Comparison of ENCODE assay signal across 30 mouse cellular contexts in the genomic region with DNA sequence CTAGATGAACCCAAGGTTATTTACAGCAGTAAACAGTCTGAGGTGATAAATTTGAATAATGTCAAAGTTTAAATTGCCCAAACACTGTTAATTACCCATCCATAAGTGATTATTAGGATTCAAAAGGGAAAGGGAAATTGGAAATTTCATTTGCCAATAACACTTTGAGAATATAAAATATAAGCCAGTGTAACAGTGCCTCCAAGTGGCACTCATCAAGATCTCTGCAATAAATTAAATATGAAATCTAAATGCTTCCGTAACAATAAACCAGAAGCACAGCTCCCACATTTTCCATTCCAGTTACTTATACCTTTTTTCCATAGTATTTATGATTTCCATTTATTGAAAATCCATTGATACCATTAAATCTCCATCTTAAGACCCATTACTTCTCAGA.
DNase-seq lines count a peak whose midpoint lies in the region; ATAC-seq and TF ChIP-seq lines count a peak whose summit lies in the region.
"Had no signal": no experiment of that assay in that cellular context is flagged by ENCODE, and none has a peak within 500 bp of the region (broad histone marks: within the 10 kb centered on the region; RNA-seq: fewer than 3 reads in every experiment).

No protein-coding gene starts in this region.

- no peak for ATAC-seq in hindbrain, postnatal 0 days
- ATAC-seq in hindbrain, embryonic 13.5 days (ENCODE audit: low FRiP score): no peak

- H3K4me3 ChIP-seq in hindbrain, postnatal 0 days (ENCODE audit: low read length): no peak overlapping the region
- H3K4me3 ChIP-seq in hindbrain, embryonic 13.5 days: no peak overlapping the region
- no peak overlapping the region for H3K4me3 ChIP-seq in liver, adult 2 months (ENCODE audit: insufficient read depth, low read depth, low read length)
- no peak overlapping the region for H3K4me3 ChIP-seq in MEL (ENCODE audit: control insufficient read depth in 1 of 2, insufficient read depth in 1 of 2, low read depth in 2 of 2, low read length in 2 of 2)
- H3K4me3 ChIP-seq: embryonic facial prominence, embryonic 13.5 days; forebrain, embryonic 10.5 days; hindbrain, embryonic 15.5 days; midbrain, embryonic 10.5 days; stomach, embryonic 15.5 days had no signal

- H3K79me2 ChIP-seq in liver, adult 2 months (ENCODE audit: control insufficient read depth, insufficient read depth, low read length): no peaks in the 10 kb centered on the region
- no peaks in the 10 kb centered on the region for H3K79me2 ChIP-seq in MEL (ENCODE audit: control insufficient read depth, insufficient read depth, low read length, poor library complexity)

- no peak overlapping the region for H3K4me2 ChIP-seq in hindbrain, postnatal 0 days (ENCODE audit: low read depth, low read length)
- H3K4me2 ChIP-seq in hindbrain, embryonic 13.5 days: no peak overlapping the region
- H3K4me2 ChIP-seq: embryonic facial prominence, embryonic 13.5 days; heart, embryonic 11.5 days; hindbrain, embryonic 15.5 days; stomach, embryonic 15.5 days had no signal

- TF ChIP-seq RAD21 in MEL (IDR thresholded peaks at IDR 0.05; ENCODE audit: low read depth, low read length): peak; percentile 30

- no peak overlapping the region for H3K27ac ChIP-seq in hindbrain, postnatal 0 days
- no peak overlapping the region for H3K27ac ChIP-seq in hindbrain, embryonic 13.5 days
- no peak overlapping the region for H3K27ac ChIP-seq in liver, adult 2 months (replicated peaks; ENCODE audit: insufficient read depth, low read depth, low read length)
- H3K27ac ChIP-seq in MEL (ENCODE audit: control insufficient read depth, low read depth, low read length): no peak overlapping the region
- H3K27ac ChIP-seq: embryonic facial prominence, embryonic 13.5 days; forebrain, embryonic 10.5 days; hindbrain, embryonic 15.5 days; liver, embryonic 14.5 days; midbrain, embryonic 10.5 days; stomach, embryonic 15.5 days had no signal

- WGBS in hindbrain, postnatal 0 days: 60% methylated on average over 1 of the region's 1 CpGs
- WGBS in hindbrain, embryonic 13.5 days: 78% methylated on average over 1 of the region's 1 CpGs
- WGBS in liver, adult 2 months: 89% methylated on average over 1 of the region's 1 CpGs

- DNase-seq in hindbrain, postnatal 0 days (ENCODE audit: low spot score): peak; percentile 57
- DNase-seq in liver, adult 2 months (ENCODE audit: extremely low read depth, low read depth, low spot score): peak; percentile 3
- no peak for DNase-seq in liver
- DNase-seq in 416B (ENCODE audit: low read depth): peak; percentile 31
- no peak for DNase-seq in MEL (ENCODE audit: low read depth, low spot score)
- DNase-seq in embryo, embryonic 10 days (ENCODE audit: low spot score): no peak
- DNase-seq: adrenal gland, adult 8-10 months; B cell, adult 2 months; cerebellum, adult 11 months; cerebellum, adult 9-10 months; cerebellum, postnatal 36 days; embryo, embryonic 11 days; gastrocnemius, postnatal 36 days; heart, adult 18-20 months; heart, postnatal 36 days; kidney, adult 2 months; kidney, postnatal 4 days; left cerebral cortex, postnatal 4 days; lung, adult 2 months; lung, postnatal 14 days; right cerebral cortex, postnatal 25 days; thymus, postnatal 14 days had no signal

- no peak overlapping the region for H3K9ac ChIP-seq in hindbrain, postnatal 0 days (replicated peaks; ENCODE audit: low read length)
- no peak overlapping the region for H3K9ac ChIP-seq in hindbrain, embryonic 13.5 days
- H3K9ac ChIP-seq in liver, adult 2 months (ENCODE audit: low read depth, low read length): no peak overlapping the region
- H3K9ac ChIP-seq in MEL (ENCODE audit: control insufficient read depth, low read depth, low read length, poor library complexity, severe bottlenecking): no peak overlapping the region
- H3K9ac ChIP-seq: embryonic facial prominence, embryonic 13.5 days; hindbrain, embryonic 15.5 days; liver, embryonic 14.5 days; stomach, embryonic 15.5 days had no signal

- H3K36me3 ChIP-seq in hindbrain, postnatal 0 days (ENCODE audit: insufficient read depth, low read length): no peaks in the 10 kb centered on the region
- no peaks in the 10 kb centered on the region for H3K36me3 ChIP-seq in hindbrain, embryonic 13.5 days
- H3K36me3 ChIP-seq in liver, adult 2 months (ENCODE audit: control insufficient read depth, insufficient read depth, low read length): no peaks in the 10 kb centered on the region
- H3K36me3 ChIP-seq in MEL (ENCODE audit: control insufficient read depth in 1 of 2, insufficient read depth in 2 of 2, low read length in 2 of 2): no peaks in the 10 kb centered on the region
- H3K36me3 ChIP-seq: embryonic facial prominence, embryonic 13.5 days; forebrain, embryonic 10.5 days; hindbrain, embryonic 15.5 days; midbrain, embryonic 10.5 days; stomach, embryonic 15.5 days had no signal

- TF ChIP-seq CTCF in hindbrain, postnatal 0 days (IDR thresholded peaks at IDR 0.05; ENCODE audit: low read depth): peak; percentile 33; the same call in 1 of the 2 replicates
- TF ChIP-seq CTCF in liver, adult 2 months (IDR thresholded peaks at IDR 0.05; ENCODE audit: low read depth, low read length): no peak
- TF ChIP-seq CTCF in MEL (IDR thresholded peaks at IDR 0.05 in 2 of 3, conservative IDR thresholded peaks at IDR 0.05 in 1 of 3; ENCODE audit: control insufficient read depth in 1 of 3, insufficient read depth in 1 of 3, low read depth in 2 of 3, low read length in 3 of 3, poor library complexity in 1 of 3, severe bottlenecking in 1 of 3): no peak; a peak in 1 of 6 replicates

- no peak for TF ChIP-seq POLR2A in liver, adult 2 months (IDR thresholded peaks at IDR 0.05; ENCODE audit: extremely low read depth, insufficient read depth, low read length)
- TF ChIP-seq POLR2A in MEL (IDR thresholded peaks at IDR 0.05; ENCODE audit: control insufficient read depth in 1 of 2, insufficient read depth in 1 of 2, low read depth in 1 of 2, low read length in 2 of 2, poor library complexity in 1 of 2): no peak

- TF ChIP-seq EP300 in MEL (IDR thresholded peaks at IDR 0.05; ENCODE audit: low read depth in 1 of 2, low read length in 2 of 2): no peak

- H3K9me3 ChIP-seq in hindbrain, postnatal 0 days (ENCODE audit: low read length): no peaks in the 10 kb centered on the region
- no peaks in the 10 kb centered on the region for H3K9me3 ChIP-seq in hindbrain, embryonic 13.5 days
- H3K9me3 ChIP-seq in MEL (replicated peaks; ENCODE audit: insufficient read depth, low read length): no peaks in the 10 kb centered on the region
- H3K9me3 ChIP-seq: embryonic facial prominence, embryonic 13.5 days; forebrain, embryonic 10.5 days; hindbrain, embryonic 15.5 days; midbrain, embryonic 10.5 days; stomach, embryonic 15.5 days had no signal

- no peaks in the 10 kb centered on the region for H3K4me1 ChIP-seq in hindbrain, postnatal 0 days (ENCODE audit: insufficient read depth, low read length)
- no peaks in the 10 kb centered on the region for H3K4me1 ChIP-seq in hindbrain, embryonic 13.5 days (replicated peaks)
- no peaks in the 10 kb centered on the region for H3K4me1 ChIP-seq in liver, adult 2 months (ENCODE audit: control insufficient read depth, insufficient read depth, low read length)
- H3K4me1 ChIP-seq in MEL (ENCODE audit: control insufficient read depth in 1 of 2, insufficient read depth in 2 of 2, low read length in 2 of 2): no peaks in the 10 kb centered on the region
- H3K4me1 ChIP-seq: embryonic facial prominence, embryonic 13.5 days; forebrain, embryonic 10.5 days; hindbrain, embryonic 15.5 days; midbrain, embryonic 10.5 days; stomach, embryonic 15.5 days had no signal

- H3K27me3 ChIP-seq in hindbrain, postnatal 0 days (ENCODE audit: insufficient read depth, low read length): no peaks in the 10 kb centered on the region
- no peaks in the 10 kb centered on the region for H3K27me3 ChIP-seq in hindbrain, embryonic 13.5 days
- H3K27me3 ChIP-seq in liver, adult 2 months (ENCODE audit: control insufficient read depth, insufficient read depth, low read length): no peaks in the 10 kb centered on the region
- H3K27me3 ChIP-seq in MEL (ENCODE audit: control insufficient read depth in 1 of 2, insufficient read depth in 2 of 2, low read length in 2 of 2): no peaks in the 10 kb centered on the region
- H3K27me3 ChIP-seq: embryonic facial prominence, embryonic 13.5 days; hindbrain, embryonic 15.5 days; stomach, embryonic 15.5 days had no signal

TF ChIP-seq in MEL, 35 proteins besides CTCF, POLR2A, EP300 and RAD21:
- no peak for TF ChIP-seq MAZ (IDR thresholded peaks at IDR 0.05; ENCODE audit: low read depth, low read length)
- TF ChIP-seq BHLHE40 (IDR thresholded peaks at IDR 0.05; ENCODE audit: borderline replicate concordance, low read depth, low read length): no peak
- TF ChIP-seq CHD2 (IDR thresholded peaks at IDR 0.05; ENCODE audit: low read length): no peak
- no peak for TF ChIP-seq MYB (IDR thresholded peaks at IDR 0.05; ENCODE audit: low read depth, low read length)
- no peak for TF ChIP-seq MAFK (IDR thresholded peaks at IDR 0.05; ENCODE audit: borderline replicate concordance, low read depth, low read length)
- no peak for TF ChIP-seq NRF1 (IDR thresholded peaks at IDR 0.05; ENCODE audit: insufficient read depth, low read depth, low read length, poor library complexity, severe bottlenecking)

Comparison
In these comparisons a context has a peak if more than half of its experiments do, and no peak if none do; other contexts are left out.
1. DNase-seq: peak in hindbrain, postnatal 0 days (single experiment), liver, adult 2 months (single experiment) and 416B (single experiment); none in liver (single experiment), MEL (single experiment) and embryo, embryonic 10 days (single experiment).